Mouse (Mus musculus) kidney, adult 2 months (tissue): Measurements from ENCODE around the gene Scrt2.

Experiments used
- CTCF ChIP-seq: fragments of 200-500 bp; conservative IDR thresholded peaks from 2 replicates; pipeline ENCODE4 v1.5.1; 2011; ENCODE audit warnings: low read depth, mild to moderate bottlenecking, control low read depth, low read length, moderate library complexity, mixed read lengths; ENCODE audit not compliant: insufficient read depth, insufficient read length
- POLR2A ChIP-seq: fragments of 200-500 bp; IDR thresholded peaks from one replicate; pipeline ENCODE4 v1.6.1; 2011; ENCODE audit warnings: low read depth, low read length, control low read depth

GRCm38 (mm10) chr2:152077337-152077736, 4.0 kb upstream of the Scrt2 start:
- no peak for TF ChIP-seq POLR2A
- TF ChIP-seq CTCF = no peak
